Mouse (Mus musculus) gastrocnemius, adult 18-20 months (tissue): Measurements from ENCODE around the gene Arxes2. TPM values are rescaled to one million over a fixed set of nuclear protein-coding genes. Genes with fewer than 3 reads are reported as not detected.
"Not testable (repeated sequence)": the region's sequence is repeated elsewhere in the genome, so short reads cannot be mapped to it uniquely, and the experiment has no call there.

Source experiments
- DNase-seq: peaks from one replicate; pipeline ENCODE4 v3.0.0; 2021; ENCODE audit warnings: low spot score
- total RNA-seq, 2 experiments: library from RNA; stranded (reverse); gene quantifications; 2 replicates each; pipeline ENCODE4 v1.2.3; 2021

Arxes2 gene
- total RNA-seq, 2 experiments from 2014 or later: 0.25 to 1.0 TPM

DNA sequence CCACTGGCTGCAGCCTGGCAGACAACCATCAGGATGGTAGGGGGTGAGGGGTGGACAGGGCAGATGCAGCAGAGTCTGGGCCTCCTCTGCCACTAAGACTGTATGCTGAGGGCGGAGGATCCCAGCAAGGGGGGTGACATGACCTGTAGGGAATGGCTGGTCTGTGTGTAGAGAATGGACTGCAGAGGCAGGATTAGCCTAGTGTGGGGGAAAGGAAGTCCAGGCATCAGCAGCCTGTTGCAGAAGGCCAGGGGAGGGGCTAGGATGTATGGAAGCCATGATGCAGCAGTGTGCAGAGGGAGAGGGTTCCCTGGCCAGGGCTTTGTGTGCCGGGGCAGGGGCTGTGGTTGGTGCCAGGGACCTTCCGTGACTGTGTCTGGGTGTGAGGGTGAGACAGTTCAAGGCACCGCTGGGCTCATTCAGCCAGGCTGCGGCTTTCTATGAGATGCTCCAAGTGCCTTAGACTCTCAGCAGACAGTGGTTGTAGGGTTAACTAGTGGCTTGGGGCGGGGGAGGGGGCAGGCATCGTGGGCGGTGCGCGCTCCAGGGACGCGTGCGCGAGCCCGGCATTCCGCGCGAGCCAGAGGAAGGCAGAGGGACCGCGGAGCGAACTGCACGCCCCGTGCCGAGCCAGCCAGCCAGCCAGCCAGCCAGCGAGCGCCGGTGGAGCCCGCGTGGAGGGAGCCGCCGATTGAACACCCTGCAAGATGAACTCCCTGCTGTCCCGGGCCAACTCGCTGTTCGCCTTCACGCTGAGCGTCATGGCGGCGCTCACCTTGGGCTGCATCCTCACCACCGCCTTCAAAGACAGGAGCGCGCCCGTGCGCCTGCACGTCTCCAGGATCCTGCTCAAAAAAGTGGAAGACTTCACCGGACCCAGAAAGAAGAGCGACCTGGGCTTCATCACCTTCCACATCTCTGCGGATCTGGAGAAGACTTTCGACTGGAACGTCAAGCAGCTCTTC, 39.5 kb downstream of the Arxes2 start, which contains the start of gene Arxes1:
Gene Arxes1, plus strand, starts transcription at position 569 of the 965 bp plus-strand sequence.
- not testable (repeated sequence) for DNase-seq

DNA sequence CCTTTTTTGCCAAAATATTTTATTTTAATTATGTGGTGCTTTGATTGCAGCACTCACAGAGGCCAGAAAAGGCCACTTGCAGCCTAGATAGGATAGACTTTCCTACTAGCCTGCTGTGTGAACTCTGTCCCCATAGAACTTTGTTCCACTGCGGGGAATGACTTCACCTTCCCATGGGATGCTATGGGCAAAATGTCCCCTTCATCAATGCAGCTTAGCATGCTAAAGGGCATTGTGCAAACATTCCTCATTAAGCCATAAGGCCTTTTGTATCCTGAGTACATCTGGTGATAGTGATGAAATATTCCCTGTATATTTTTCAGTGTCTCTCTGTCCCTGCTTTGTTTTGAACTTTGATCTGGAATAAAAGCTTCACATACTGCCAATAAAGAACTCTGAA, 50.1 kb downstream of the Arxes2 start:
- DNase-seq: no peak

Other genes with a start within 250 kb of the Arxes2 start
- 1 to 10 TPM; 1.4 to 2.8 TPM for gene Bhlhb9, start 196.2 kb upstream of the Arxes2 start, total RNA-seq
- 1 to 10 TPM; 1.0 to 1.1 TPM for gene Gprasp2, start 154.8 kb upstream of the Arxes2 start, total RNA-seq
- not detected for gene Arxes1, start 39.5 kb downstream of the Arxes2 start, total RNA-seq
- not detected for gene Bex2, start 74.4 kb downstream of the Arxes2 start, total RNA-seq
- gene Nxf3, start 91.4 kb downstream of the Arxes2 start, total RNA-seq: not detected
- not detected for gene Bex4, start 145.2 kb downstream of the Arxes2 start, total RNA-seq
- 10 to 100 TPM in 1 of 2 experiments, 1 to 10 TPM in 1; 3.7 to 10.3 TPM for gene Tceal8, start 178.5 kb downstream of the Arxes2 start, total RNA-seq
- gene Tceal5, start 210.1 kb downstream of the Arxes2 start, total RNA-seq: 10 to 100 TPM; 24.1 to 39.5 TPM
- gene Tceal7, start 221.0 kb downstream of the Arxes2 start, total RNA-seq: 10 to 100 TPM; 24.1 to 40.7 TPM
- 10 to 100 TPM in 1 of 2 experiments, 1 to 10 TPM in 1; 8.6 to 43.9 TPM for gene Bex1, start 221.7 kb downstream of the Arxes2 start, total RNA-seq